Mouse (Mus musculus): ENCODE data around the gene Styxl1.

DNA sequence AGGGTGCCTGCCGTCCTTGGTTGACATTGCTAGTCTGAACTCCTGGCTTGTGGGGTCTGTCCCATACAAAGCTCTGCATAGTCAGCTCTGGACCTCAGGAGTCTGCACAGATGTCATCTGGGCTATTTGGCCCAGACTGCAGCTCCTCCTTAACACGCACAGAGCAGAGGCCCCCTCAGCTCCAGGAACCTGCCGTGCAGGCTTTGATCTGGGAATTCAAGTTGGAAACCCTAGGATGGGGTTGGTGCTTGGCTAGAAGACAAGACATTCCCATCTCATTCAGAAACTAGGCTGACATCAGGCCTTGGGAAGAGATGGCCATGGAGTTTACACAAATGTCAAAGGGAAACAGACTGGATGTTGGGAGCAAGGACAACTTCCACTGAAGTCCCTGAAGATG is 46.3 kb upstream of the Styxl1 start:
- no peak for TF ChIP-seq CTCF (IDR thresholded peaks at IDR 0.05; ENCODE audit: borderline replicate concordance, insufficient read depth, low read depth, low read length)
- no peak for TF ChIP-seq POLR2A (IDR thresholded peaks at IDR 0.05; ENCODE audit: borderline replicate concordance, insufficient read depth, low read length)
